Mouse (Mus musculus) kidney, postnatal 36 days (tissue): Measurements from ENCODE around the gene Gemin5.

Experiments
- DNase-seq, 2 experiments: peaks; one replicate each; pipeline ENCODE4 v3.0.0; 2021 to 2022; ENCODE audit warnings: mixed read lengths in 2 of 2

The Gemin5 gene

DNA sequence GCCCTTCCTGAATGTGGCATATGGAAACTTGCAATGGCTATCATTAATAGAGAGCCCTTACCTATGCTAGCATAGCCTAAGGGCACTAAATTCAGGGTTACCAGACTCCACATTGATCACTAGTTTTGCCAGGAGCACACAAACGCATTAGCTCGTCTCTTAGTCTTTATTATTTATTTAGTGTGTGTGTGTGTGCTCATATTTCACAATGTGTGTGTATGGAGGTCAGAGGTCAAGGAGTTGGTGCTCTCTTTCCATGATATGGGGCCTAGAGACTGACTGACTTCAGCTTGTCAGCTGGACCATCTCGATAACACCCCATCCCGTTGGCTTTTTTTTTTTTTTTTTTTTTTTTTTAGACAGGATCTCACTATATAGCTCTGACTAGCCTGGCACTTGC, 1.3 kb upstream of the Gemin5 start:
- DNase-seq = no peak

DNA sequence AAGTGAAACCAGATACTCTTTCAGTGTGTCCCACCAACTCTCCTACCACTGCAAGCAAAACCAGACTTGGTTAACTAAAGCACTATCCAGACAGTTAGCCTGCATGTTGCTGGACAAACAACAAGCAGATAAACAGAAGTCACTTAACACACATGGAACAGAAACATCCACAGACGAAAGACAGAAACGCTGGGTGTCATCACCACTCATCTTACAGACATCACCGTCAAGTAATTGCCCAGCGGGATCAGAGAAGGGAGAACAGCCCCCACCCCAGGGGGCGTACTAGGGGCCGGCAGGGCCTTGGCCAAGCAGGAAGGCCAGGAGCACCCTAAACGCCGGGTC, 545 bp downstream of the Gemin5 start:
- DNase-seq = no peak

DNA sequence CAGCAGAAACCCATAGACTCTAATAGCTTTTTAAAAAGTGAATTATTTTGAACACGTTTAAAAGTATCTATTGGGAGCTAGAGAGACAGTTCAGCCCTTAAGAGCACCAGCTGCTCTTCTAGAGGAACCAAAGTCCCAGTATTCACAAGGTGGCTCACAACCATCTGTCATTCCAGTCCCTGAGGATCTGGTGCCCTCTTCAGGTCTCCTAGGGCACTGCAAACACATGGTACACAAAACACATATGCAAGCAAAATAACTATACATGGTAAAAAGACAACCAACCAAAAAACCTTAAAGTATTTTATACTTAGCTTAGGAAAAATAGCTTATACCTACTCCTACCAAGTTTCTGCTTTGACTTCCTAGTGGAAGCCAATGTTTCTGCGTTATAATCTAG, 3.3 kb downstream of the Gemin5 start:
- DNase-seq = peak in 1 of 2 experiments; percentile 20

DNA sequence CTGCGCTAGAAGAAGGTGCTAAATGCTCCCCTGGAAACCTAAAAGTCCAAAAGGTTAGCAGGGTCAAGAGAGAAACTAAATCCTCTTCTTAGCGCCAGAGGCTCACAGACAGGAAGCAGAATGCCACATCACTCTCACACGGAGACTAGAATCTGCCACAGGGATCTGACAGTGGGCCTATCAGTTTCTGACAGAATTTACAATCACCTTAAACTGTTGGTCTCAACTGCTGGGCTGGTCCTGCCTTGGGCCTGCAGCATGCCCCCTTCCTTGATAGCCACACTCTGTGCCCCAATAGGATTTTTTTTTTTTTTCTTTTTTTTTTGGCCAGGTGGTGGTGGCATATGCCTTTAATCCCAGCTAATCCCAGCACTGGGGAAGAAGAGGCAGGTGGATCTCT, 11.5 kb downstream of the Gemin5 start:
- no peak for DNase-seq

DNA sequence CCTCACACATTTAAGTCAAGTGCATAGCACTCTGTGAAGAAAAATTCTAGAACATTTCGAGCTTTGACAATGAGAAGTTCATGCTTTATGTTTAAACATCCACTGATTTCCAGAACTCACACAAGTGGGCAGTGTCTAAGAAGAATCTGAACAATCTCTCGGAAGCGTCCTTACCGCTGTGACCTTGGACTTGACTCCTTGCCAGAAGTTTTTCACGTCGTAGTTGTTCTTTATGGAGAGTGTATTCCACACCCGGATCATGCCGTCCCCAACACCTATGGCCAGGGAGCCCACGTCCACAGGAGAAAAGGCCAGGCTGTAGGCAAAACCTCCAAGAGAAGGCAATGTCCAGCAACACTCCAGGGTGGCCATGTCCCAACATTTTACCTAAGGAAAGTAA, 12.9 kb downstream of the Gemin5 start:
- DNase-seq = no peak

DNA sequence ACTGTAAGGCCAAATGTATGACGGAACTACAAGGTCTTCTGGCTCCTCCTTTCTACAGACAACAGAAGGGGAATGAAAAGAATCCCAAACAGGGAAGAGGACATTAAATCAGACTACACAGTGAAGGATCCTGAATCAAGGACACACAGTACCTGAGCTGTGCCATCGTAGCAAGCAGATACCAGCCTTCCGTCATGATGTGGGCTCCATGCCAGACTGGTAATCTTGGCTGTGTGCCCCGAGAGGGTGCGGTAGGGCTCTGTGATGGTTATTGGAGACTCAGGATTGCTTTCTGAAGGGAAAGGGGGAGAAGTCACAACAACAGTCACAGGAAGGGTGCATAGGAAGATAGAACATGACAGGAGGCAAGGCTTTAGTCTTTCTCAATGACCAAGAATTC, 22.1 kb downstream of the Gemin5 start:
- DNase-seq = peak; percentile 15 to 53

DNA sequence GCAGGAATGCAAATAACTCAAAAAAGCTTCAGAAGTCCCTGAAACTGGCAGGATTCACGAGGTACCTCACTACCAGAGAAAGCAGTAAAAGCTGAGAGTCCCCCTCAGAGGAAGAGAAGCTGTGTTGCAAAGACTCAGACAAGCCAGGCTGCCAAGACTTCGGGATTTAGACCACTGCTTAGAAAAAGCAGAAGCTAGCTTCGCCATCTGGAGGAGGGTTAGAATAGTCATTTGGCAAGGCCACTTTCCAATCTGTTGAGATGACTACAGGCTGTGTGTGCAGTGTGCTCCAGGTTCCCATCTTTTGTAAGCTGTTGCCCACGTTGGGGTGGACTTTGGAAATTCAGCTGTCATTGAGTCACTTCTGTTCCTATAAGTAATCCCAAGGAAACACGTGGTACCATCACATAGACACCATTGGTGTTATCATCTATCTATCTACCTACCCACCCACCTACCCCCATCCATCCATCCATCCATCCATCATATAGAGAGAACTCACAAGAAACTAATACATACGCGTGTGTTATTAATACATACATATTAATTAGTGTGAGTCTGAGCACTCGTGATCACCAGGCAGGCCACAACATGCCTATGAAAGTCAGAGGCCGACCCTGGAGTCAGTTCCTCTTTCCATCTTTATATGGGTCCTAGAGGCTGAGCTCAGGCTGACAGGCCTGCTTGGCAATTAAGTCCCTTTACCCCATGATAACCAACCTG, 24.5 kb downstream of the Gemin5 start:
- DNase-seq = no peak

DNA sequence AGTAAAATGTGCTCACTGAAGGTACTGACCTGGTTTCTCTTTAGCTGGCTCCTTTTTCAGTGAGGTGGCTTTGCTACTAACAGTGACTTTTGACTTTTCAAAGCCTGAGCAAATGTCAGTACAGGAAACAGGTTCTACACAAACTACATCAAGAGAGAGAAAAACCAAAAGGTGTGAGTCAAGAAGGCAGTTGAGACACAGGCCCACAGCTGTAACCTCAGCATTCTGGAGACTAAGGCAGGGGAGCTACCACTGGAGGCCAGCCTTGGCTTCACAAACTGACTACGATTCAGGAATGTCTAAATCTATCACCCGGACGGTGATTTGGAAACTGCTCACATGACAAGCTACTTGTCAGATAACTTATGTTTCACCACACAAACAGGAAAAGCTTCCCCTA, 28.9 kb downstream of the Gemin5 start:
- no peak for DNase-seq

DNA sequence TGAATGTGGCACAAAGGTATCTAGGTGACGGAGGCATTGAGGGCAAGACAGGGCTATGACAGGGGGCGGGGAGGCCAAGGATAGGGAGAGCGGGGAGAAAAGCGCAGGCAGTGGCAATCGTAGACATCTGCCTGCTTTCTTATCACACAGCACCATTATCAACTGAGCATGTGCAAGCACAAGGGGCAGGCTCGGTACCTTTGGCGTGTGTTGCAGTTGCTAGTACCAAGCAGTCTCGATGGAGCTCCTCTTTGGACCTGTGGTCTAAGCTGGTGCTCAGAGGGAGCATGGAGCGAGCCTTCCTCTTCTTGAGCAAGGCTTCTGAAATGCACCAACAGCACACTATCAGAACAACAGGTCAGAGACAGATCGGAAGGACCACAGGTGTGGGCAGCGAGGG, 29.5 kb downstream of the Gemin5 start:
- DNase-seq = no peak

DNA sequence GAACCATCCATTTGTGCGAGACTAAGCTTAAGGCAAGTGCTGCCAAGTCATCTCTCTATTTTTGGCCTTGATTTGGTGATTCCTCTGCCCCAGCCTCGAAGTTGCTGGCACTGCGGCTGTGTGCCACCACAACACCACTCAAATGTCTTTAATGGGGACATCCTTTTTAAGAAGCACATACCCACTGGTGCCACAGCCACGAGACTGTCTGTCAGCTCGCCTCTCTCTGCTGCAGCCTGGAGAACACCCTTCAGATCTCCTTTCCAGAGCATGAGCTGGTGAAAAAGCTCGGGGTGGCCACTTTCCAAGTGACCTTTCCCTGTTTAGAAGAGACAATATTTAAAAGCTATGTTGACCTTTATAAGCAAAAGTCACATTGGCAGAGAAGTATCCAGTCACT, 31.7 kb downstream of the Gemin5 start:
- no peak for DNase-seq

DNA sequence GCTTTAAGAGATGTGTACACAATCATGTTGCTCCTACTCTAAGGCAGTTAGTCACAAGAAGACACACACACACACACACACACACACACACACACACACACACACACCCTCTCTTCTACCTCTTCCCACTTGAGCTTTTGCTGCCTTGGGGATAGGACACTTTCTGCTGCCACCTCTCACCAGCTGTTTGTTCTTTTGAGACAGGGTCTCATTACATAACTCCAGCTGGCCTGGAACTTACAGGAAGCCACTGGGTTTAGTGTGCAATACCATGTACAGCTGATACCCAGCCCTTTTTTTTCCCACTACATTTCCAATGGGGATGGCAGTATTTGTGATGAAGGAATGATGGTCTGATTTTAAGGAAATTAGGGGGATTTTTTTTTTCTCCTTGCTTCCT, 33.0 kb downstream of the Gemin5 start:
- DNase-seq = no peak

DNA sequence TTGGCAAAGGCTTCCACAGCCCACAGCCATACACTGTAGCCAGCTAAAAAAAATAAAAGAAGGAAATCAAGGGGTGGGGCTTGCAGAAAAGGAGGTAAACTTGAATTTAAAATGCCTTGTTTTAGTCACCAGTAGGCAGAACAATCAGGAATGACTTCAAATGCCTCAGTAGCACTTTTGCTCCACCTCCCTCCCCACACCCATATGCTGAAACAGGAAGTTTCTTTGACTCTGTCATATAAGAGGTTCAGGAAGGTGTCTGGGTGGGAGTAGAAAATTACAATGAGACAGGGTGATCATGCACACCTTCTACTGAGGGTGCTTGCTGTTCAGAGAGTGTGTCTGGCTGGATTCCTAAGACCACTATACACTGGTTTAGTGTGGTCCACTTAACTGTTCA, 33.5 kb downstream of the Gemin5 start:
- no peak for DNase-seq

DNA sequence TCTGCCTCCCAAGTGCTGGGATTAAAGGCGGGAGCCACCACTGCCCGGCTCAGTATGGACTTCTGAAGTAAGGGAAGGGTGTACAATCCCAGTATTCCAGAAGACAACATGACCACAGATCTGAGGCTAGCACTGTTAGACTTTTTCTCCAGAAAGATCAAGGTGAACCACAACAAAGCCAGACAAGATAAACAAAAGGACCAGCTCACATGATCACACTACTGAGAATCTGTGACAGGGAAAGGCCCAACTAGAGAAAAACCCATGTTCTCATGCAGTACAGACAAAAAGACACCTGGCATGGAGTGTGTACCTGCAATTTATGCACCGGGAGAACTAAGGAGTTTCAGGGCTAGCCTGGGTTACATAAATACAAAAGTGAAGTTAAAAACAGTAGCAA, 36.3 kb downstream of the Gemin5 start:
- no peak for DNase-seq

DNA sequence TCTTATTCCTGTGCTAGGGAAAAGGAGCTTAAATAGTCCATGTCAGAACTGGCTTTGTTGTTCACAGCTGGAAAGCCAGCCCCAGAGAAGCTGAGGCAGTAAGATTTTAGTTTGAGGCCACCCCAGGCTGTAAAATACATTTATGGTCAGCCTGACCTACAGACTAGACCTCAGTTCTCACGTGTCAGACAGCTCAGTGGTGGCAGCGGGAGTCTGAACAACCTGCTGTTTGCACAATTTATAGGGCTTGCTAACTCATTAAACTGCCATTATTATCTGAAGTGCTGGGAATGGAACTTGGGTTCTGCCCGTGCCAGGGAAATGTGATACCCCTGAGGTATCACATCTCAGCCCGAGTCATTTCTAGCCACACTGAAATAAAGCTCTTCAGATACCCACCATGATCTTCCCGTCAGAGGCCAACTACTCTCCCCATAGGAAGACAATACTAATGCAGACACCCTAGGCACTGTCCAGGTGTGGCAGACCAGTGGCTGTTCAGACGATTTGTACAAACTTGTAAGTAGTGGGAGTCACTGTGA, 39.0 kb downstream of the Gemin5 start:
- no peak for DNase-seq

DNA sequence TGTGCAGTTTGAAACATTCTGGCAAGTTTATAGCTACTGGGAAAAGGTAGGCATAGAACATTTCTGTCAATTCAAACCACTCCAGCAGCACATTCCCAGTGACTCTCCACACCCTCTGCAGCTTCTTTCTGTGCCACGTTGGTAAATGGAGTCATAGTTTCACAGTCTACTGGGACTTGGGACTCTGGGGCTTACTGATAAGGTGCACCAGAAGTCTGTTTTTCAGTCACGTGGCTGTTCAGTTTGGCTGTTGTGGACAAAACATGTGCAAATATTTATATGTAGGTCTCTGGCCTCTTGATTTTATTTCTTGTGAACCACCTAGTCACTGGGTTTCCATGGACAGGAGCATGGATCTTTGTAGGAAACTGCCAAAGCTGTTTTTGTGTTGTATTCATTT, 40.8 kb downstream of the Gemin5 start:
- no peak for DNase-seq

DNA sequence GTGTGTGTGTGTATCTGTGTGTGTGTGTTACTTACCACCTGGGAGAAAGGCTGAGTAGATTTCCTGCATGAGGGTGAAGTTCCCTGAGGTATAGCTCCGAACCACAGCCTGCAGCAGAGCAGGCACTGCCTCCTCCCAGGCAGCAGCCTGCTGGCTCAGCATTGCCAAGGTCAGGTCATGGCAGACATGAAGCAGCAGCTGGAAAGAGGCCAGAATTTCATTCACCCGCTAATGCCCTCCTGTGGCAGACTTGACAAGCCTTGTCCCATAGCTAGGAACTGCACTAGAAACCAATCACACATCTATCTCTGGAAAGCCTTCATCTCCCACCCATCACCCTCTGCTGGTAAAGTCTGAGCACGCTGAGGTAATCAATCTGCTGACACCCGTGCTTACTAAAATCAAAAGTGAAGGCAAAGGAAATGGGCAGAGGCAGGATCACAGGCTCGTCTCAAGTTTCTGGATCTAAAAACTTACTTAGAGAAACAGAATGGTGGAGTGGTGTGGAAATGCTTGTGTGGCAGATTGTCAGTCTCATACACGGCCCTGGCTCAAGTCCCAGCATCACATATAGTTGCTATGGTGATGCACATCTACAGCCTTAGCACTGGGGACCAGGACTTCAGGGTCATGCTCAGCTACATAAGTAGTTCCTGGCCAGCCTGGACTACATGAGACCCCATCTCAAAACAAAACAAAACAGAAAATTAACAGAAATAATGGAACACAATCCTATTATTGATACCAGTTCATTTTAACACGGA, 41.8 kb downstream of the Gemin5 start:
- DNase-seq = peak; percentile 86 to 90

DNA sequence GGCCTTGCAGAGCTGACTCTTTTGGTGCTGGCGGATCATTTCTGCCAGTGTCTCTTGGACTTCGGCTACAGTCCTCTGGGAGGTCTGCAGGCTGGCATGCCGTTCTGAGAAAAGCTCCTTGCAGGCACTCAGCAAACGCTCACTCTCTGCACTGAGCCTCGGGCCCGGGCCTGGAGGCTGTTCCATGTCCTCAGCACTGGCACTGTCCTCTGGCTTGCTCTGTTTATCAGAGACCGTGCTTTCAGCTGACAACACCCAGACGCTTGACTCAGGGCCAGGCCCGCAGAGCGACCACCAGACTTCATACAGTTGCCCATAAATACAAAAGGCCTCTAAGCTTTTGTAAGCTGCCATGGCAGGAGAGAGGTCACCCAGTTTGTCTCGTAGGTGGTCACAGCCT, 43.3 kb downstream of the Gemin5 start:
- DNase-seq = no peak

DNA sequence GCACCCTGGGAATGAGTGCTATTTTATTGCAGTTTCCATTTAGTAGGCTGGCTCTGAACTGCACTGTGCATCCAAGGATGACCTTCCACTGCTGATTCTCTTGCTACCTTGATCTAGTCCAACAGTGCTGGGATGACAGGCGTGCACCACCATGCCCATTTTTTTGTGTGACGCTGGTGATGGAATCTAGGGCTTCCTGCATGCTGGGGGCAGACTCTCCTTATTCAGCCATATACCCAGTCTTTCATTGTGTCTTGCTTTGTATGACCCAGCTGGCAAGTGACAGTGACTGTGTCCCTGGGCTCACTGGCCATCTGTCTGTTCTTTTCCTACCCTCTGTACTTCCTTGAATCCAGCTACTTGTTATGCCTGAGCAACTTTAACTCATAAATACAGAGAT, 44.6 kb downstream of the Gemin5 start:
- no peak for DNase-seq

DNA sequence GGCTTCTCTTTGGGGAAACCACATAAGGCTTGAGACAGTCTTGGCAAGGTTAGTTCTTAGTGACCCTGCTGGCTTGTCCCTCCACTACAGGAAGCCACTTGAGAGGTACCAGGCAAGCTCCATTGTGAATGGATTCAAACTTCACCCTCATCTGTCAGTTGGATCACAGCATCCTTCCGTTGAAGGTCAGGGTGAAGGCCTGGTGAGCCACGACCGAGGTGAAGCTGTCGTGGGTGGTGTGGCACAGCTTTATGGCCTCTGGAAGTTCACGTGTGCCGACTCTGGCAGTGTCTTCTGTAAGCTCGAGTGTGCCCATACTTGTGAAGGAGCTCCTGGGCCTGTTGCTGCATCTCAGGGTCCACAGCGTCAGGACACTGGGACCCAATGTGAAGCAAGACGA, 47.0 kb downstream of the Gemin5 start:
- DNase-seq = no peak

DNA sequence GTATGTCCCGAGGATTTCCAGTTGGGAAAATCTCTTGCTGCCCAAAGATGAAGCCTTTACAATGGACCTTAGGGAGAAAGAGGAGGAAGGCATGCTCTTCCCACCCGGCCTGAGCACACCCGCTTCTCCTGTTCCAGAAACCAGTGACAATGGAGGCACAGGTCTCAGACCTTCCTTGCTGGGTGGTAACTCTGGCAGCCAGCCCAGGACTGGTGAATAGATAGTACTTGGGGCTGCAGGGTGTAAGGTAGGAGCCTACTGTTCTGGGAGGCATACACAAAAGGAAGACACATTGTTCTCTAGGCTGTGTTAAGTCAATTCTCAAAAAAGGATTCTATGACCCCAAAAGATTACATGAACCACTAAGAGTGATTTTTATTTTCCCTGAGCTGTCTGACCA, 47.7 kb downstream of the Gemin5 start:
- DNase-seq = no peak

DNA sequence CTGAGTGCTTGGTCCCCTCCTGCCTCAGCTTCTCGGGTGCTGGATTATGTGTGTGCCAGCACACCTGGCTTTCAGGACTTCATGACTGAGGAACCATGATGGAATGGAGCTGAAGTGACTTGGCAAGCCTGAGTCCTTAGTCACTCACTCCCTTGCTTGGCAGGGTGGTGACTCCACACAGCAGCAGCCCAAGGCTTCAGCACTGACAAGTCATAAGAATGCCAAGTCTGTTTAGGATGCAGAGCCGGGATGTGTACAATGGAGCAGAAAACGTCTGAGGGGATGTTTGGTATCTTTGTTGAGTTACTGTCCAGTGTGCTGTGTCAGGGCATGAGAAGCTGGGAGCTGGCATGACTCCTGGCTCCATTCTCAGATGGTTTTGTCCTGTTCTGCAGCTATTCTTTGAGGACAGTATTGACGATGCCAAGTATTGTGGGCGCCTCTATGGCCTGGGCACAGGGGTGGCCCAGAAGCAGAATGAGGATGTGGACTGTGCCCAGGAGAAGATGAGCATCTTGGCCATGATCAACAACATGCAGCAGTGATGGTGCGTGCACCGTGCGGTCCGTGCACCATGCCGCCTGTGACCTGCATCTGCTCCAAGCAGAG, 51.2 kb downstream of the Gemin5 start:
- no peak for DNase-seq

DNA sequence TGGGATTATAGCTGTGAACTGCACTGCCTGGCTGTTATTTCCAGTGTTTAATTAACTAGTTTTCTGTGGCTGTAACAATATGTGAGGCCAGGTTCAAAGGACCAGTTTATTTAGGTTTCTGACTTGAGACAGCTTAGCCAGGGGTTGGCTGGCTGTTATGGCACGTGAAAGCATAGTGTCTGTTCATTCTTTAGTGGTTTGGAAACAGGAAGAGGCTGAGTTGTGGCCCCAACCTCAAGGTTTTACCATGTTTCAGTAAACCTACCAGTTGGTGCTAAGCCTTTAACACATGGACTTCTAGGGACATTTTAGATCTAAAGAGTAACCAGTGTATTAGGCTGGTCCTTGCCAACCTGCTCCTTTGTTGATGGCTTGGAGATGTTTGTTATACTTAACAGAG, 51.8 kb downstream of the Gemin5 start:
- peak in 1 of 2 experiments; percentile 32 for DNase-seq

DNA sequence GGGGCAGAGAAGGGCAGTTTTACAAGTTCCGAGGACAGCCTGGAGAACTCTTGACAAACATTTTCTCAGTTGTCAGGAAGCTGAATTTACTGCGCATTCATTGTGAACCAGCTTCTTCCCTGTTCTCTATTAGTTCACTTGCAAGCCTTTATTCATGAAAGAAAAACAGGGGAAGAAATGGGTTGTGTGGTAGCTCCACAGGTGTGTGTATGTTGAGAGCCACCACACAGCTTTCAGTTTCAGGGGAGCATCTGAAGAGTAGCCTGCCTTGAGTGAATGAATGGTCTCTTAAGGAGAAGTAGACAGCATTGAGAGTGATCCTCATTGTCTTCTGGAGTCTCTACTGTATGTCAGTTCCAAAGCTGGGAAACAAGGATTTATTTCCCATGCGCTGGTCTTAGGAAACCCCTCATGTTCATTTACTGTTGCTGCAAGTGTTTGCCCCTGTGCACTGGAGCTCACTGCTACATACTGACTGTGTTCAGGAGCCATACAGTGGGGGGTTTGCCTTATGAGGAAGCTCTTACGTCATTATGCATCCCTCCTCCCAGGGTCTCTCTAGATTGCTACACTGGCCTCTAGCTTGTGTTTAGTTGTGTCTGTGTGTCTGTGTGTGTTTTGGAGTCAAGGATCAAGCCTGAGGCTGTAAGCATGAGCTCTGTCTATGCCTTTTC, 60.5 kb downstream of the Gemin5 start:
- no peak for DNase-seq

DNA sequence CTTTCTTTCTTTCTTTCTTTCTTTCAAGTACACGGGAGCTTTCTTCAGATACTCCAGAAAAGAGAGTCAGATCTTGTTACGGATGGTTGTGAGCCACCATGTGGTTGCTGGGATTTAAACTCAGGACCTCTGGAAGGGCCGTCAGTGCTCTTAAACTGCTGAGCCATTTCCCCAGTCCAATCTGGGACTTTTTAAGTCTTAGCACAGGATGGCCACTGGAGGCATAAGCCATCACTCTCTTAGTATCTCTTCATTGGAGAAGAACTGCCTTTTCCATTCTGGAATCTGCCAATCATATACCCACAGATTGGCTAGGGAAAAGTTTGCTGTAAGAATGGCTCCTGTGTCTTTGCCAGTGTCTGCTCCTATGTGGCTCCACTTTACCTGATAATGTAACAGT, 61.3 kb downstream of the Gemin5 start:
- DNase-seq = no peak
